Mouse (Mus musculus) right cerebral cortex, postnatal 14 days (tissue): ENCODE data around the gene Olfr1289.

Experiments used
- DNase-seq: peaks from one replicate; pipeline ENCODE4 v3.0.0; 2022

The Olfr1289 gene

GRCm38 (mm10) chr2:111480519-111480918 is at the start of gene Olfr1289:
Olfr1289 (plus strand) TSS chr2:111480819.
- DNase-seq, result no peak

- DNase-seq, result no peak
These were observed 31.8 kb upstream of the Olfr1289 start, which contains the start of gene Olfr1287 for GRCm38 (mm10) chr2:111448842-111449241. Olfr1287 (plus strand) TSS chr2:111449142.

GRCm38 (mm10) chr2:111473801-111474200 is 6.8 kb upstream of the Olfr1289 start, which contains the start of gene Olfr1288:
Olfr1288 (plus strand) TSS chr2:111474101.
- no peak for DNase-seq

GRCm38 (mm10) chr2:111493729-111494128 is 13.1 kb downstream of the Olfr1289 start, which contains the start of gene Olfr1290:
Olfr1290 (minus strand) TSS chr2:111493829.
- no peak for DNase-seq

- no peak for DNase-seq
These were observed 16.3 kb downstream of the Olfr1289 start, which contains the start of gene Olfr1291-ps1 for GRCm38 (mm10) chr2:111496880-111497279. Olfr1291-ps1 (plus strand) TSS chr2:111497180.

- no peak for DNase-seq
These were observed 36.8 kb downstream of the Olfr1289 start for GRCm38 (mm10) chr2:111517451-111517850.

- DNase-seq, result no peak
These were observed 44.3 kb downstream of the Olfr1289 start, which contains the start of gene Olfr1293-ps for GRCm38 (mm10) chr2:111524903-111525302. Olfr1293-ps (plus strand) TSS chr2:111525203.
